Mouse (Mus musculus): ENCODE data around the gene Xxylt1. TPM values are rescaled to one million over a fixed set of nuclear protein-coding genes. Genes with fewer than 3 reads are reported as not detected.

Gene Xxylt1
- total and polyA plus RNA-seq, 3 experiments = 4.0 to 7.4 (median 5.6) TPM

- no peaks in the 10 kb centered on the region for H3K9me3 ChIP-seq (replicated peaks)
- TF ChIP-seq GATA1 (IDR thresholded peaks at IDR 0.05; ENCODE audit: borderline replicate concordance, low read length) (no peak), GATA2 (IDR thresholded peaks at IDR 0.05; ENCODE audit: borderline replicate concordance, low read depth, low read length) (no peak), CTCF (IDR thresholded peaks at IDR 0.05; ENCODE audit: low read depth, low read length) (no peak), TAL1 (conservative IDR thresholded peaks at IDR 0.05; ENCODE audit: low read depth, low read length) (no peak), POLR2AphosphoS5 (IDR thresholded peaks at IDR 0.05; ENCODE audit: insufficient replicate concordance, low read depth, low read length) (no peak)
- H3K4me3 ChIP-seq (ENCODE audit: low read depth, low read length) = no peak overlapping the region
- ATAC-seq (ENCODE audit: extremely low read depth, insufficient number of reproducible peaks, low FRiP score, poor library complexity, severe bottlenecking) = no peak
- H3K27me3 ChIP-seq (ENCODE audit: insufficient read depth, low read length) = no peaks in the 10 kb centered on the region
- peaks cover 63% of the 10 kb centered on the region for H3K36me3 ChIP-seq (replicated peaks)
- peaks cover 5% of the 10 kb centered on the region; the same call in 1 of the 2 replicates for H3K4me1 ChIP-seq (ENCODE audit: insufficient read depth, low read depth, low read length)
- DNase-seq (ENCODE audit: low spot score) = no peak
Observed at GRCm38 (mm10) chr16:31016669-31017068, 64.6 kb downstream of the Xxylt1 start.

GRCm38 (mm10) chr16:31016169-31016568 lies 65.1 kb downstream of the Xxylt1 start:
- Histone ChIP-seq H3K4me3 (ENCODE audit: low read depth, low read length) (no peak overlapping the region), H3K36me3 (replicated peaks) (peaks cover 60% of the 10 kb centered on the region), H3K9me3 (replicated peaks) (no peaks in the 10 kb centered on the region), H3K4me1 (ENCODE audit: insufficient read depth, low read depth, low read length) (peaks cover 5% of the 10 kb centered on the region; the same call in 1 of the 2 replicates), H3K27me3 (ENCODE audit: insufficient read depth, low read length) (no peaks in the 10 kb centered on the region)
- TF ChIP-seq CTCF (IDR thresholded peaks at IDR 0.05; ENCODE audit: low read depth, low read length) = 0 out of 2 replicates have a peak, but pooled peaks have one; percentile 19
- TF ChIP-seq TAL1 (conservative IDR thresholded peaks at IDR 0.05; ENCODE audit: low read depth, low read length) = no peak
- TF ChIP-seq POLR2AphosphoS5 (IDR thresholded peaks at IDR 0.05; ENCODE audit: insufficient replicate concordance, low read depth, low read length) = no peak
- no peak for TF ChIP-seq GATA1 (IDR thresholded peaks at IDR 0.05; ENCODE audit: borderline replicate concordance, low read length)
- TF ChIP-seq GATA2 (IDR thresholded peaks at IDR 0.05; ENCODE audit: borderline replicate concordance, low read depth, low read length) = no peak
- no peak for ATAC-seq (ENCODE audit: extremely low read depth, insufficient number of reproducible peaks, low FRiP score, poor library complexity, severe bottlenecking)
- DNase-seq (ENCODE audit: low spot score) = no peak

GRCm38 (mm10) chr16:31015271-31015670 lies 66.0 kb downstream of the Xxylt1 start:
- Histone ChIP-seq H3K4me3 (ENCODE audit: low read depth, low read length) (no peak overlapping the region), H3K36me3 (replicated peaks) (peaks cover 60% of the 10 kb centered on the region), H3K27me3 (ENCODE audit: insufficient read depth, low read length) (no peaks in the 10 kb centered on the region), H3K9me3 (replicated peaks) (no peaks in the 10 kb centered on the region), H3K4me1 (ENCODE audit: insufficient read depth, low read depth, low read length) (peaks cover 5% of the 10 kb centered on the region; the same call in 1 of the 2 replicates)
- DNase-seq (ENCODE audit: low spot score) = no peak
- no peak for ATAC-seq (ENCODE audit: extremely low read depth, insufficient number of reproducible peaks, low FRiP score, poor library complexity, severe bottlenecking)
- no peak for TF ChIP-seq TAL1 (conservative IDR thresholded peaks at IDR 0.05; ENCODE audit: low read depth, low read length)
- no peak for TF ChIP-seq POLR2AphosphoS5 (IDR thresholded peaks at IDR 0.05; ENCODE audit: insufficient replicate concordance, low read depth, low read length)
- no peak for TF ChIP-seq CTCF (IDR thresholded peaks at IDR 0.05; ENCODE audit: low read depth, low read length)
- no peak for TF ChIP-seq GATA2 (IDR thresholded peaks at IDR 0.05; ENCODE audit: borderline replicate concordance, low read depth, low read length)
- no peak for TF ChIP-seq GATA1 (IDR thresholded peaks at IDR 0.05; ENCODE audit: borderline replicate concordance, low read length)

GRCm38 (mm10) chr16:31012236-31012635 lies 69.0 kb downstream of the Xxylt1 start:
- ATAC-seq (ENCODE audit: extremely low read depth, insufficient number of reproducible peaks, low FRiP score, poor library complexity, severe bottlenecking) (no peak), DNase-seq (ENCODE audit: low spot score) (no peak)
- no peaks in the 10 kb centered on the region for H3K27me3 ChIP-seq (ENCODE audit: insufficient read depth, low read length)
- peaks cover 5% of the 10 kb centered on the region; the same call in 1 of the 2 replicates for H3K4me1 ChIP-seq (ENCODE audit: insufficient read depth, low read depth, low read length)
- no peak overlapping the region for H3K4me3 ChIP-seq (ENCODE audit: low read depth, low read length)
- TF ChIP-seq POLR2AphosphoS5 (IDR thresholded peaks at IDR 0.05; ENCODE audit: insufficient replicate concordance, low read depth, low read length) (no peak), GATA1 (IDR thresholded peaks at IDR 0.05; ENCODE audit: borderline replicate concordance, low read length) (no peak), CTCF (IDR thresholded peaks at IDR 0.05; ENCODE audit: low read depth, low read length) (no peak), TAL1 (conservative IDR thresholded peaks at IDR 0.05; ENCODE audit: low read depth, low read length) (no peak), GATA2 (IDR thresholded peaks at IDR 0.05; ENCODE audit: borderline replicate concordance, low read depth, low read length) (no peak)
- peaks cover 49% of the 10 kb centered on the region for H3K36me3 ChIP-seq (replicated peaks)
- no peaks in the 10 kb centered on the region for H3K9me3 ChIP-seq (replicated peaks)

- H3K4me1 ChIP-seq (ENCODE audit: insufficient read depth, low read depth, low read length) = peaks cover 5% of the 10 kb centered on the region; the same call in 1 of the 2 replicates
- H3K36me3 ChIP-seq (replicated peaks) = peaks cover 61% of the 10 kb centered on the region
- no peak for DNase-seq (ENCODE audit: low spot score)
- H3K9me3 ChIP-seq (replicated peaks) = no peaks in the 10 kb centered on the region
- ATAC-seq (ENCODE audit: extremely low read depth, insufficient number of reproducible peaks, low FRiP score, poor library complexity, severe bottlenecking) = no peak
- no peaks in the 10 kb centered on the region for H3K27me3 ChIP-seq (ENCODE audit: insufficient read depth, low read length)
- TF ChIP-seq GATA2 (IDR thresholded peaks at IDR 0.05; ENCODE audit: borderline replicate concordance, low read depth, low read length) (no peak), TAL1 (conservative IDR thresholded peaks at IDR 0.05; ENCODE audit: low read depth, low read length) (no peak), CTCF (IDR thresholded peaks at IDR 0.05; ENCODE audit: low read depth, low read length) (no peak), POLR2AphosphoS5 (IDR thresholded peaks at IDR 0.05; ENCODE audit: insufficient replicate concordance, low read depth, low read length) (no peak), GATA1 (IDR thresholded peaks at IDR 0.05; ENCODE audit: borderline replicate concordance, low read length) (no peak)
- 0 out of 2 replicates have a peak overlapping the region, but pooled peaks have one; percentile 2 for H3K4me3 ChIP-seq (ENCODE audit: low read depth, low read length)
Observed at GRCm38 (mm10) chr16:31010443-31010842, 70.8 kb downstream of the Xxylt1 start.

GRCm38 (mm10) chr16:31008326-31008725 lies 72.9 kb downstream of the Xxylt1 start:
- no peak for DNase-seq (ENCODE audit: low spot score)
- H3K27me3 ChIP-seq (ENCODE audit: insufficient read depth, low read length) = no peaks in the 10 kb centered on the region
- TF ChIP-seq CTCF (IDR thresholded peaks at IDR 0.05; ENCODE audit: low read depth, low read length) = no peak
- TF ChIP-seq TAL1 (conservative IDR thresholded peaks at IDR 0.05; ENCODE audit: low read depth, low read length) = no peak
- TF ChIP-seq GATA1 (IDR thresholded peaks at IDR 0.05; ENCODE audit: borderline replicate concordance, low read length) = no peak
- TF ChIP-seq POLR2AphosphoS5 (IDR thresholded peaks at IDR 0.05; ENCODE audit: insufficient replicate concordance, low read depth, low read length) = no peak
- no peak for TF ChIP-seq GATA2 (IDR thresholded peaks at IDR 0.05; ENCODE audit: borderline replicate concordance, low read depth, low read length)
- no peaks in the 10 kb centered on the region for H3K9me3 ChIP-seq (replicated peaks)
- peaks cover 69% of the 10 kb centered on the region for H3K36me3 ChIP-seq (replicated peaks)
- no peak for ATAC-seq (ENCODE audit: extremely low read depth, insufficient number of reproducible peaks, low FRiP score, poor library complexity, severe bottlenecking)
- H3K4me3 ChIP-seq (ENCODE audit: low read depth, low read length) = no peak overlapping the region
- H3K4me1 ChIP-seq (ENCODE audit: insufficient read depth, low read depth, low read length) = peaks cover 9% of the 10 kb centered on the region; the same call in 1 of the 2 replicates

All from G1E (cell line).